Mouse (Mus musculus): ENCODE results near the gene Cask. TPM values are rescaled to one million over a fixed set of nuclear protein-coding genes. Genes with fewer than 3 reads are reported as not detected.

Gene Cask
- polyA plus RNA-seq, 1 experiment from 2014 or later = 27.3 TPM

DNA sequence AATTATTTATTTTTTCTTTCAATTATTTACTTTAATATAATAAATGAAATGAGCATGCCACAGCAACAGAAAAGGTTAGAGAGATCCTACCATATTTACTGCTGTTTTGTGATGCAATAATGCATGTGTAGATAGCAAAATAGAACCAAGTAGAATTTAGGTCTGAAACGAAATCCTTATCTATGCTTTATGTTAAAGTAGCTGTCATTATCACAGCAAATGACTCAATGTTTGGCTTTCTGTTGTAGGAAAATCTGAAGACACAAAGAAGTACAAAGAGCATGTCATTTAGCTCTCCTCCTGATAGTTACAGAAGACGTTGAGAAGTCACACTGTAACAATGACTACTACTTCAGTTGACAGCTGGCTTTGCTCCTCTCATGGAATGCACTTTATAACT lies 212.3 kb downstream of the Cask start:
- no peaks in the 10 kb centered on the region for H3K4me1 ChIP-seq (ENCODE audit: control insufficient read depth, insufficient read depth, low read length)
- H3K9me3 ChIP-seq (ENCODE audit: control insufficient read depth, low read depth, low read length) = no peaks in the 10 kb centered on the region
- H3K4me2 ChIP-seq (replicated peaks; ENCODE audit: low read depth, low read length) = no peak overlapping the region
- H3K27ac ChIP-seq (ENCODE audit: low read length) = no peak overlapping the region
- H3K36me3 ChIP-seq (ENCODE audit: control insufficient read depth, insufficient read depth, low read length) = no peaks in the 10 kb centered on the region
- H3K9ac ChIP-seq (replicated peaks; ENCODE audit: low read depth, low read length) = no peak overlapping the region
- no peak overlapping the region for H3K4me3 ChIP-seq (ENCODE audit: low read depth, low read length)
- ATAC-seq (ENCODE audit: insufficient number of reproducible peaks, insufficient read depth, low FRiP score, low read depth) = no peak
- WGBS = 46% methylated on average over 2 of the region's 2 CpGs
- H3K27me3 ChIP-seq (ENCODE audit: control insufficient read depth, insufficient read depth, low read length) = no peaks in the 10 kb centered on the region

DNA sequence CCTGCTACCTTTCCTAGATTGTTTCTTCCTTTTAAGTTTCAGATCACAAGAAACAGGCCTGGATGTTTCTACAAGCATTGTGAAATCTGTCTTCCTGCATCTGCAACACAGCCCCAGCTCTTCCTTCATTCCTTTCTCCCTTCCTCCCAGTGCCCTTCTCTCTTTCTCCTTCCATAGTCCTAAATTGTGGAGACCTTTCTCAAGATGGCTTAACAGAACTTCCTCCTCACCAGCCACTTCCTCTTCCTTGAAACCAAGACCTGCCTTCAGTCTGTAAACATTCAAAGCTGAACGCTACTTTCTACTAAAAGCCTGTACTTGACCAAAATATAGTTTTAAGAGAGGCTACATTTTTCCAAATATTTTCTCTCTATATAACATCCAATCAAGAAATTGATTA lies 214.8 kb downstream of the Cask start:
- Histone ChIP-seq H3K4me2 (replicated peaks; ENCODE audit: low read depth, low read length) (no peak overlapping the region), H3K4me1 (ENCODE audit: control insufficient read depth, insufficient read depth, low read length) (no peaks in the 10 kb centered on the region), H3K36me3 (ENCODE audit: control insufficient read depth, insufficient read depth, low read length) (no peaks in the 10 kb centered on the region), H3K27me3 (ENCODE audit: control insufficient read depth, insufficient read depth, low read length) (no peaks in the 10 kb centered on the region), H3K9me3 (ENCODE audit: control insufficient read depth, low read depth, low read length) (no peaks in the 10 kb centered on the region), H3K9ac (replicated peaks; ENCODE audit: low read depth, low read length) (no peak overlapping the region), H3K4me3 (ENCODE audit: low read depth, low read length) (no peak overlapping the region), H3K27ac (ENCODE audit: low read length) (no peak overlapping the region)
- 74% methylated on average over 1 of the region's 1 CpGs for WGBS
- no peak for ATAC-seq (ENCODE audit: insufficient number of reproducible peaks, insufficient read depth, low FRiP score, low read depth)

DNA sequence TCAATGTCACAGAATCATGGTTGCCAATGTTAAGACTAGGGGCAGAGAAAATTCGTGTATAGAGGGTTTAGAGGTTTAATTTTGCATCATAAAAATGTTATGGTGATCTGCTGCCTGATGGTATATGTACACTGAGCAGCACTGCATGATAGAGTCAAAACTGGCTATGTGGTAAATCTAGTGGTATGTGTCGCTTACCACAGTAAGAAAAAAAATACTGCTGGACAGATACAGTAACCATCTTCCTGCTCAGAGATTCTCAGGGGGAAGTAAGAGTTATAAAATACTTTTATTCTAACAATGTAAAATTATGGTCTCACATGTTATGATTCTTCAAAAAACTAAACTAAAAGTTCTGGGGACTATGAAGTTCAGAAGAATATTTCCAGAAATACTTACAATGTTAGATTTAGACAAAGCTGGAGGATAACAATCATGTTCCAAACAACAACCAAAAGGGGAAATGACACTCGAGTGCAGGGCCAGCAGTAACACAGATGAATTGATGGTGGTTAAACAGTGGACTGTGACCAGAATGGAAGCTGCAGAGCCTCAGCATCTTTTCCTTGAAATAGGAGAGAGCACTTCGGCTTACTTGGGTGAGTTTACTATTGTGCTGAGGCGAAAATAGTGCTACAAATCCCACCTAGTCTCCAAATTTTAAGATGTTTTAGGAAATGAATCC lies 219.4 kb downstream of the Cask start, which contains the start of gene Gpr34:
Gene Gpr34 (plus strand): TSS at position 491 of the 685 bp plus-strand sequence.
- ATAC-seq (ENCODE audit: insufficient number of reproducible peaks, insufficient read depth, low FRiP score, low read depth) = no peak
- WGBS = 68% methylated on average over 5 of the region's 5 CpGs
- Histone ChIP-seq H3K36me3 (ENCODE audit: control insufficient read depth, insufficient read depth, low read length) (no peaks in the 10 kb centered on the region), H3K4me2 (replicated peaks; ENCODE audit: low read depth, low read length) (no peak within 1 kb of the TSS), H3K9me3 (ENCODE audit: control insufficient read depth, low read depth, low read length) (no peaks in the 10 kb centered on the region), H3K27ac (ENCODE audit: low read length) (no peak within 1 kb of the TSS), H3K4me1 (ENCODE audit: control insufficient read depth, insufficient read depth, low read length) (no peaks in the 10 kb centered on the region), H3K9ac (replicated peaks; ENCODE audit: low read depth, low read length) (no peak within 1 kb of the TSS), H3K27me3 (ENCODE audit: control insufficient read depth, insufficient read depth, low read length) (no peaks in the 10 kb centered on the region), H3K4me3 (ENCODE audit: low read depth, low read length) (no peak within 1 kb of the TSS)

DNA sequence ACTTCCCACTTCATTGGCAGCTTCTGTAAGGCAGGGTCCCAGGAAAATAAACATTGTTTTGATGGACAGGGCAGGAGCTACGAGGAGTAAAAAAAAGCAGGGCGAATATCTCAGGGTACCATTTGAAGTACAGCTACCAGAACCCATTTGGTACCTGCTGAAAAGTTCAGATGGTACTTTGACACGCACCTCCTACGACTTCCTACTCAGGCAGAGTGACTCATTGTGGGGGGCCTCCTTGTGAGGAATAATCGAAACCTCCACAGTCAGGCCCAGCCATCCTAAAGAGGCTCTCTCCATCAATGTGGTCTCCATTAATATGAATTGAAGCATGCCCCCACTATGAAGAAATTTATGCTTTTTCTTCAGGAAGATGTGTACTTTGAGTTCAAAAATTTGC lies 228.5 kb downstream of the Cask start:
- H3K9ac ChIP-seq (replicated peaks; ENCODE audit: low read depth, low read length) = no peak overlapping the region
- H3K9me3 ChIP-seq (ENCODE audit: control insufficient read depth, low read depth, low read length) = no peaks in the 10 kb centered on the region
- no peak overlapping the region for H3K4me2 ChIP-seq (replicated peaks; ENCODE audit: low read depth, low read length)
- H3K36me3 ChIP-seq (ENCODE audit: control insufficient read depth, insufficient read depth, low read length) = no peaks in the 10 kb centered on the region
- no peaks in the 10 kb centered on the region for H3K27me3 ChIP-seq (ENCODE audit: control insufficient read depth, insufficient read depth, low read length)
- H3K4me3 ChIP-seq (ENCODE audit: low read depth, low read length) = no peak overlapping the region
- H3K27ac ChIP-seq (ENCODE audit: low read length) = no peak overlapping the region
- 74% methylated on average over 5 of the region's 5 CpGs for WGBS
- no peaks in the 10 kb centered on the region for H3K4me1 ChIP-seq (ENCODE audit: control insufficient read depth, insufficient read depth, low read length)
- ATAC-seq (ENCODE audit: insufficient number of reproducible peaks, insufficient read depth, low FRiP score, low read depth) = no peak

DNA sequence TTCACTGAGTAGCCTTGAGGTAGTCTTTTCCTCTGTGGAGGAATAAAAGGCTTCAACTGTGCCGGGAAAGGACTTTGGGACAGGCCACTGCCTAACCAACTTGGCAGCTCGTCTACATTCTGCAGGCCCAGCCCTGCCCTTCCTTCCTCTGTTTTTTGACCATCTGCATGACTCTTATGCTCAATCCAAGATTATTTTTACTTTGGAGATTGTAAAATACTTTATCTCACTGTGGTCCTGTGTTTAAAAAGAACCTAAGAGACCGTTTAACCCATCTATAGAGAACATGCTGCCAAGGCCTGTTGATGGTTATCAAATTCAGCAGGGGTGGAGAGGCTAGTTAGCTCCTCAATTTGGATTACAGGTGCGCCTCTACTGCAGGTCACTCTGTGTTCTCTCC lies 229.7 kb downstream of the Cask start:
- H3K4me3 ChIP-seq (ENCODE audit: low read depth, low read length) = no peak overlapping the region
- H3K4me2 ChIP-seq (replicated peaks; ENCODE audit: low read depth, low read length) = no peak overlapping the region
- 80% methylated on average over 4 of the region's 4 CpGs for WGBS
- H3K4me1 ChIP-seq (ENCODE audit: control insufficient read depth, insufficient read depth, low read length) = no peaks in the 10 kb centered on the region
- no peaks in the 10 kb centered on the region for H3K36me3 ChIP-seq (ENCODE audit: control insufficient read depth, insufficient read depth, low read length)
- H3K9me3 ChIP-seq (ENCODE audit: control insufficient read depth, low read depth, low read length) = no peaks in the 10 kb centered on the region
- H3K9ac ChIP-seq (replicated peaks; ENCODE audit: low read depth, low read length) = no peak overlapping the region
- H3K27me3 ChIP-seq (ENCODE audit: control insufficient read depth, insufficient read depth, low read length) = no peaks in the 10 kb centered on the region
- H3K27ac ChIP-seq (ENCODE audit: low read length) = no peak overlapping the region
- ATAC-seq (ENCODE audit: insufficient number of reproducible peaks, insufficient read depth, low FRiP score, low read depth) = no peak

DNA sequence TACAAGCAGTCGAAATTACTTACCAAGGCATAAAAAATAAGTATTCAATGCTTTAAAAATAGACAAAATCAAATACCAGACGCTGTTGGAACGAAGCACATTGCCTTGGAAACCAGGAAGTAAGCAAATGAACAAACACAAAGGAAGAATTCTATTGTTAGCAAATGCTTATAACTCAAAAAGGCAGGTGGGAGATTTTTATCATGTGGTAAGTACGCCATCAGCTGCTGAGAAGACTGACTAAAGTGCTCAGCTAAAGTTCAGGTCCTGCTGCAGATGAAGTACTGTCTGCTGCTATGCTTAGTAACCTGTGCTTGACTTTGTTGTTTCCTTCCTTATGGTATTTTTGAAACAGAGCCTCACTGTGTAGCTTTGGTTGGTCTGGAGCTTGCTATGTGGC lies 232.7 kb downstream of the Cask start:
- no peaks in the 10 kb centered on the region for H3K9me3 ChIP-seq (ENCODE audit: control insufficient read depth, low read depth, low read length)
- H3K4me1 ChIP-seq (ENCODE audit: control insufficient read depth, insufficient read depth, low read length) = no peaks in the 10 kb centered on the region
- H3K36me3 ChIP-seq (ENCODE audit: control insufficient read depth, insufficient read depth, low read length) = peaks cover 1% of the 10 kb centered on the region; the same call in 1 of the 2 replicates
- 70% methylated on average over 4 of the region's 4 CpGs for WGBS
- ATAC-seq (ENCODE audit: insufficient number of reproducible peaks, insufficient read depth, low FRiP score, low read depth) = no peak
- no peak overlapping the region for H3K27ac ChIP-seq (ENCODE audit: low read length)
- H3K9ac ChIP-seq (replicated peaks; ENCODE audit: low read depth, low read length) = no peak overlapping the region
- no peaks in the 10 kb centered on the region for H3K27me3 ChIP-seq (ENCODE audit: control insufficient read depth, insufficient read depth, low read length)
- no peak overlapping the region for H3K4me3 ChIP-seq (ENCODE audit: low read depth, low read length)
- no peak overlapping the region for H3K4me2 ChIP-seq (replicated peaks; ENCODE audit: low read depth, low read length)

DNA sequence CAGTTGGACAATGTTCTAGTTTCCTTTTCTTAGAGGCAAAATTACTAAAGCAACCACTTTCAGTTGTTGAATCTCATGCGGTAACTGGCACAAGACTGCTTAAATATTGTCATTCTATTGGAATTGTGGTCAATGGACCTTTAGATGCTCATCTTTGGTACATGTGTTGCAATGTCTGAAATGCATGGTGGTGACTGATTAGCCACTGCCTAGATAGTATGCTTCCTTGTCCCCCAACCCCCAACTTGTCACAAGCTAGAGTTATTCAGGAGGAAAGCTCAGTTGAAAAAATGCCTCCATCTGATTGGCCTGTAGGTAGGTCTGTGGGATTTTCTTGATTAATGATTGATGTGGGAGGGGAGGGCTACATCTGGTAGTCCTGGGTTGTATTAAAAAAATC lies 233.9 kb downstream of the Cask start:
- H3K4me1 ChIP-seq (ENCODE audit: control insufficient read depth, insufficient read depth, low read length) = no peaks in the 10 kb centered on the region
- peaks cover 6% of the 10 kb centered on the region; the same call in 1 of the 2 replicates for H3K36me3 ChIP-seq (ENCODE audit: control insufficient read depth, insufficient read depth, low read length)
- no peaks in the 10 kb centered on the region for H3K27me3 ChIP-seq (ENCODE audit: control insufficient read depth, insufficient read depth, low read length)
- ATAC-seq (ENCODE audit: insufficient number of reproducible peaks, insufficient read depth, low FRiP score, low read depth) = no peak
- no peak overlapping the region for H3K4me3 ChIP-seq (ENCODE audit: low read depth, low read length)
- H3K9ac ChIP-seq (replicated peaks; ENCODE audit: low read depth, low read length) = no peak overlapping the region
- H3K27ac ChIP-seq (ENCODE audit: low read length) = no peak overlapping the region
- 96% methylated on average over 1 of the region's 1 CpGs for WGBS
- no peaks in the 10 kb centered on the region for H3K9me3 ChIP-seq (ENCODE audit: control insufficient read depth, low read depth, low read length)
- no peak overlapping the region for H3K4me2 ChIP-seq (replicated peaks; ENCODE audit: low read depth, low read length)

DNA sequence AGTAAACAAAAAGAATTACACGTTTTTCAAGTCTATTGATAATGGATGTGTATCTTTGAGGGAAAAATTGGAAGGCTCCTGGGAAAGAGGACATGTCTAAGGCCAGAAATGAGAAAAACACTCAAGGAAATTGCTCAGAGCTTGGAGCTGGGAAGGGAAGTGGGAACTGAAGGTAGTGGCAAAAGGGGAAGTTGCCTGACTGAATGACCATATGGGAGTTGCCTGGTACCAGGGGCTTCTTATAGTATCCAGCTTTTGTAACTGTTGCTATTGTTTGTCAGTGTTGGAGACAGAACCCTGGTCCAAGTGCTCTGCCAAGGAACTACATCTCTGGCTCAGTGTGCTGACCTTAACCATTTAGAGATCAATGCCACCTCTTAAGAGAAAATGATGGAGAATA lies 234.4 kb downstream of the Cask start:
- H3K27me3 ChIP-seq (ENCODE audit: control insufficient read depth, insufficient read depth, low read length) = no peaks in the 10 kb centered on the region
- no peak overlapping the region for H3K4me3 ChIP-seq (ENCODE audit: low read depth, low read length)
- no peak for ATAC-seq (ENCODE audit: insufficient number of reproducible peaks, insufficient read depth, low FRiP score, low read depth)
- H3K9ac ChIP-seq (replicated peaks; ENCODE audit: low read depth, low read length) = no peak overlapping the region
- WGBS = 48% methylated on average over 1 of the region's 1 CpGs
- no peak overlapping the region for H3K27ac ChIP-seq (ENCODE audit: low read length)
- H3K36me3 ChIP-seq (ENCODE audit: control insufficient read depth, insufficient read depth, low read length) = peaks cover 6% of the 10 kb centered on the region; the same call in 1 of the 2 replicates
- no peaks in the 10 kb centered on the region for H3K4me1 ChIP-seq (ENCODE audit: control insufficient read depth, insufficient read depth, low read length)
- H3K4me2 ChIP-seq (replicated peaks; ENCODE audit: low read depth, low read length) = no peak overlapping the region
- no peaks in the 10 kb centered on the region for H3K9me3 ChIP-seq (ENCODE audit: control insufficient read depth, low read depth, low read length)

DNA sequence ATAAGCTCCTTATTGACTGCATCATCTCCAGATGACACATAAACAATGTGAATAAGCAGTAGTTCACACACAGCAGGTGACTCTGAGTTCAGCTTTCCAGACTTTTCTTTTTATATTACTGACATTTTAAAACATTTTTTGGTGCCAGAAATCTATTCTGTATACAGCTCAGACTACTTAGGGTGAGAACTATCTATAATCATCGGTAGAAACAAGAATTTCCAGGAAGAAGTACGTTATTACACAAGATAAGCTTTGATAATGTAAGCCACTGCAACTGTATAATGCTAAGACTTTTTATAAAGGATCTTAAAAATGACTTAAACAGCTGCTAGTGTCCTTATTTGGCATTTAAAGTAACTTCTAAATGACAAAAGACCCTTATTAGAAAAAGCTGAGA lies 239.1 kb downstream of the Cask start:
- no peaks in the 10 kb centered on the region for H3K27me3 ChIP-seq (ENCODE audit: control insufficient read depth, insufficient read depth, low read length)
- H3K9ac ChIP-seq (replicated peaks; ENCODE audit: low read depth, low read length) = no peak overlapping the region
- no peak overlapping the region for H3K4me3 ChIP-seq (ENCODE audit: low read depth, low read length)
- no peak overlapping the region for H3K27ac ChIP-seq (ENCODE audit: low read length)
- 61% methylated on average over 2 of the region's 2 CpGs for WGBS
- H3K4me1 ChIP-seq (ENCODE audit: control insufficient read depth, insufficient read depth, low read length) = no peaks in the 10 kb centered on the region
- peaks cover 6% of the 10 kb centered on the region; the same call in 1 of the 2 replicates for H3K36me3 ChIP-seq (ENCODE audit: control insufficient read depth, insufficient read depth, low read length)
- no peak overlapping the region for H3K4me2 ChIP-seq (replicated peaks; ENCODE audit: low read depth, low read length)
- H3K9me3 ChIP-seq (ENCODE audit: control insufficient read depth, low read depth, low read length) = no peaks in the 10 kb centered on the region
- no peak for ATAC-seq (ENCODE audit: insufficient number of reproducible peaks, insufficient read depth, low FRiP score, low read depth)
